Mouse (Mus musculus): ENCODE results near the gene Sag. TPM values are rescaled to one million over a fixed set of nuclear protein-coding genes. Genes with fewer than 3 reads are reported as not detected.

Gene Sag
- polyA plus RNA-seq, 1 experiment from 2014 or later, result 1.7 TPM

- H3K4me1 ChIP-seq (replicated peaks), result peaks cover 23% of the 10 kb centered on the region
- no peak for ATAC-seq (ENCODE audit: low FRiP score, low read depth)
- no peak overlapping the region for H3K27ac ChIP-seq (replicated peaks)
- WGBS, result 71% methylated on average over 2 of the region's 2 CpGs
- H3K9ac ChIP-seq, result no peak overlapping the region
- no peak overlapping the region for H3K4me2 ChIP-seq
- no peaks in the 10 kb centered on the region for H3K27me3 ChIP-seq
- no peaks in the 10 kb centered on the region for H3K9me3 ChIP-seq
- peaks cover 16% of the 10 kb centered on the region; the same call in 1 of the 2 replicates for H3K36me3 ChIP-seq
- H3K4me3 ChIP-seq, result no peak overlapping the region
Measured at GRCm38 (mm10) chr1:87880856-87881255, 77.4 kb downstream of the Sag start.

- ATAC-seq (ENCODE audit: low FRiP score, low read depth), result no peak
- Histone ChIP-seq H3K27ac (replicated peaks) (no peak overlapping the region), H3K4me3 (no peak overlapping the region), H3K4me1 (replicated peaks) (peaks cover 23% of the 10 kb centered on the region), H3K36me3 (peaks cover 16% of the 10 kb centered on the region; the same call in 1 of the 2 replicates), H3K9me3 (no peaks in the 10 kb centered on the region), H3K9ac (no peak overlapping the region), H3K27me3 (no peaks in the 10 kb centered on the region), H3K4me2 (no peak overlapping the region)
- WGBS, result 84% methylated on average over 4 of the region's 4 CpGs
Measured at GRCm38 (mm10) chr1:87881726-87882125, 78.2 kb downstream of the Sag start.

GRCm38 (mm10) chr1:87882554-87882953, 79.1 kb downstream of the Sag start:
- Histone ChIP-seq H3K27me3 (no peaks in the 10 kb centered on the region), H3K9me3 (no peaks in the 10 kb centered on the region), H3K27ac (replicated peaks) (no peak overlapping the region), H3K4me2 (no peak overlapping the region), H3K36me3 (peaks cover 16% of the 10 kb centered on the region; the same call in 1 of the 2 replicates), H3K4me3 (no peak overlapping the region), H3K9ac (no peak overlapping the region), H3K4me1 (replicated peaks) (peaks cover 19% of the 10 kb centered on the region)
- no peak for ATAC-seq (ENCODE audit: low FRiP score, low read depth)

- ATAC-seq (ENCODE audit: low FRiP score, low read depth), result no peak
- no peak overlapping the region for H3K4me2 ChIP-seq
- WGBS, result 74% methylated on average over 1 of the region's 1 CpGs
Measured at GRCm38 (mm10) chr1:87890960-87891359, 87.5 kb downstream of the Sag start.

GRCm38 (mm10) chr1:87891634-87892033, 88.2 kb downstream of the Sag start:
- no peak overlapping the region for H3K4me2 ChIP-seq
- H3K9me3 ChIP-seq, result no peaks in the 10 kb centered on the region
- 85% methylated on average over 4 of the region's 4 CpGs for WGBS
- H3K4me1 ChIP-seq (replicated peaks), result no peaks in the 10 kb centered on the region; the same call in 1 of the 2 replicates
- no peak for ATAC-seq (ENCODE audit: low FRiP score, low read depth)
- H3K27me3 ChIP-seq, result no peaks in the 10 kb centered on the region
- no peak overlapping the region for H3K4me3 ChIP-seq
- no peak overlapping the region for H3K27ac ChIP-seq (replicated peaks)
- no peaks in the 10 kb centered on the region for H3K36me3 ChIP-seq
- no peak overlapping the region for H3K9ac ChIP-seq

More at GRCm38 (mm10) chr1:87890960-87891359, 87.5 kb downstream of the Sag start:
- Histone ChIP-seq H3K4me1 (replicated peaks) (no peaks in the 10 kb centered on the region; the same call in 1 of the 2 replicates), H3K4me3 (no peak overlapping the region), H3K27me3 (no peaks in the 10 kb centered on the region), H3K9ac (no peak overlapping the region), H3K9me3 (no peaks in the 10 kb centered on the region), H3K27ac (replicated peaks) (no peak overlapping the region), H3K36me3 (no peaks in the 10 kb centered on the region)

- Histone ChIP-seq H3K9me3 (no peaks in the 10 kb centered on the region), H3K4me1 (replicated peaks) (no peaks in the 10 kb centered on the region; the same call in 1 of the 2 replicates), H3K27me3 (no peaks in the 10 kb centered on the region), H3K4me3 (no peak overlapping the region), H3K27ac (replicated peaks) (no peak overlapping the region), H3K36me3 (no peaks in the 10 kb centered on the region), H3K4me2 (no peak overlapping the region), H3K9ac (no peak overlapping the region)
- WGBS, result 63% methylated on average over 2 of the region's 2 CpGs
- no peak for ATAC-seq (ENCODE audit: low FRiP score, low read depth)
Measured at GRCm38 (mm10) chr1:87892499-87892898, 89.0 kb downstream of the Sag start.

GRCm38 (mm10) chr1:87893414-87893813, 89.9 kb downstream of the Sag start:
- WGBS, result 98% methylated on average over 4 of the region's 4 CpGs
- ATAC-seq (ENCODE audit: low FRiP score, low read depth), result no peak

More at GRCm38 (mm10) chr1:87893414-87893813, 89.9 kb downstream of the Sag start:
- Histone ChIP-seq H3K9ac (no peak overlapping the region), H3K4me1 (replicated peaks) (no peaks in the 10 kb centered on the region; the same call in 1 of the 2 replicates), H3K4me3 (no peak overlapping the region), H3K4me2 (no peak overlapping the region), H3K9me3 (no peaks in the 10 kb centered on the region), H3K36me3 (no peaks in the 10 kb centered on the region), H3K27ac (replicated peaks) (no peak overlapping the region), H3K27me3 (no peaks in the 10 kb centered on the region)

Other genes starting within 250 kb of the Sag start
- gene Ngef, start 229.8 kb upstream of the Sag start, polyA plus RNA-seq (2015; fragmentation: Nextera tagmentation; extraction: Ambion mirVana), result 21.9 and 27.7 TPM in 2 replicates
- gene Inpp5d, start 183.4 kb upstream of the Sag start, polyA plus RNA-seq (2015; fragmentation: Nextera tagmentation; extraction: Ambion mirVana), result 4.1 and 4.7 TPM in 2 replicates
- gene Atg16l1, start 47.8 kb upstream of the Sag start, polyA plus RNA-seq (2015; fragmentation: Nextera tagmentation; extraction: Ambion mirVana), result 71.4 and 73.9 TPM in 2 replicates
- gene Dgkd, start 49.6 kb downstream of the Sag start, polyA plus RNA-seq (2015; fragmentation: Nextera tagmentation; extraction: Ambion mirVana), result 44.0 and 47.6 TPM in 2 replicates
- 21.1 and 21.9 TPM in 2 replicates for gene Usp40, start 204.9 kb downstream of the Sag start, polyA plus RNA-seq (2015; fragmentation: Nextera tagmentation; extraction: Ambion mirVana)

Measured in hindbrain, embryonic 15.5 days (tissue).